Mouse (Mus musculus) C2C12 (cell line): ENCODE results near the gene Elf2.

ENCODE experiments used
- CTCF ChIP-seq: IDR thresholded peaks from one replicate; pipeline ENCODE4 v1.5.1; 2011; ENCODE audit not compliant: control insufficient read depth, insufficient read depth, insufficient read length
- MYOD1 ChIP-seq: IDR thresholded peaks from one replicate; pipeline ENCODE4 v1.6.1; 2011; ENCODE audit warnings: low read depth; ENCODE audit not compliant: control insufficient read depth, insufficient read length
- USF1 ChIP-seq: IDR thresholded peaks from one replicate; pipeline ENCODE4 v1.6.1; 2011; ENCODE audit warnings: low read depth, mild to moderate bottlenecking, control low read depth, moderate library complexity

DNA sequence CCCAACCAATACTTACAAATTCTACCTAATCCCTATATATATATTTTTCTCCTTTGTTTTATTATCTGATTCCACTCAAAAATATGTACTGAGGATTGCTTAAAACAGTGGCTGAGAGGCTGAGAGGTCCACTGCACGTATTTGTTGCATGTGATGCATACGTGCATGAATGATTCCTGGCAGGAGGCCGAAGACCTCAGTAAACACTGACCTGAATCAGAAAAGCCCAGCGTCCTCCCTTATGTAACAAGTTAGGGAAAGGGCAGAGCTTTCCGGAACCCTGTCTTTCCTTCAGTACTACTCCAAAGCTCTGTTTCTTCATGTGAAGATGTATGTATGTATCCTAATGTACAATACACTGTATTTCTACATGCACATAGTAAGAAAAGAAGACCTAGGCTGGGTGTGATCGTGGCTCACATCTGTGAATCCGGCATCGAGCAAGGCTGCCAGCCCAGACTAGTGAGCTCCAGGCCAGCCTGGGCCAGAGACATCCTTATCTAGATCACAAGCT is 47.5 kb upstream of the Elf2 start:
- TF ChIP-seq CTCF (no peak), MYOD1 (no peak), USF1 (no peak)
